Mouse (Mus musculus) adrenal gland, postnatal 0 days (tissue): ENCODE measurements around the gene Vmn1r202. TPM values are rescaled to one million over a fixed set of nuclear protein-coding genes. Genes with fewer than 3 reads are reported as not detected.

Experiments
- polyA plus RNA-seq: library from polyadenylated mRNA; unstranded; fragments of >200 nt; fragmentation: Nextera tagmentation; extraction: Ambion mirVana; gene quantifications from 2 replicates; pipeline ENCODE4 v1.2.1, GENCODE M21; 2015

Vmn1r202 gene
- not detected in 2 replicates for polyA plus RNA-seq

DNA sequence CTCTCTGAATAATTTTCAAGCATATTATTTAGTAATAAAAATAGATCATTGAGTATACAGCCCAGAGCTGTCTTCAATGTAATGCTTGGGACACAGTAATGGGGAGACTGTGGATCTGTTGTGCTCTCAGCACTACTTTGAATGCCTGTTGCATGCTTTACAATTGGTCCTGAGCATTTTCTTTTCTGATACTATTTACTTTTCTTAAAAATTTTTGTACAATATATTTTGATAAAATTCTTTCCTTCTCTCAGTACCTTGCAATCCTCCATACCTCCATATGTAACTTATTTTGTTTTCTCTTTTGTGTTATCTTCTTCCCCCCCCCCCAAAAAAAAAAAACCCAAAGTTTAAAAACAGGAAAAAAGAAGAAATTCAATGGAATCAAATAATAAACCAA lies at the start of gene Vmn1r202:
Gene Vmn1r202 (minus strand): TSS at position 101 of the 400 bp plus-strand sequence.

DNA sequence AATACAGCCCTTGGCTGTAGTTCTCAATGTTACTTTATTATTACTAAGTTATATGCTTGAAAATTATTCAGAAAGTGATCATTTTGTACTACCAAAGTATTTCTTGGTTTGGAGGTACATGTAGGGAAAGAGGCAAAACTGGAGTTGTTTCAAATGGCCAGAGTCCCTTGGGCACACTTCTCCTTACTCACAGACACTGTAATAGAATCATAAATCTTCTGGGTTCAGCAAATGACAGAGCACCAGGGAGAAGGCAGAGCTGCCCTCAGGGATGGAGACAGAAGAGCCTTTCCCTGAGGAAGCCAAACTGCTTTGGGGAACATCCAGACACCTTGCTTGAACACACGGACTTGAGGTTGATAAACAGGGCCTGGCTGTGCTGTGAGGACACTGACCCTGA lies 47.7 kb upstream of the Vmn1r202 start, which contains the start of gene Vmn1r204:
Gene Vmn1r204 (plus strand): TSS at position 301 of the 400 bp plus-strand sequence.

DNA sequence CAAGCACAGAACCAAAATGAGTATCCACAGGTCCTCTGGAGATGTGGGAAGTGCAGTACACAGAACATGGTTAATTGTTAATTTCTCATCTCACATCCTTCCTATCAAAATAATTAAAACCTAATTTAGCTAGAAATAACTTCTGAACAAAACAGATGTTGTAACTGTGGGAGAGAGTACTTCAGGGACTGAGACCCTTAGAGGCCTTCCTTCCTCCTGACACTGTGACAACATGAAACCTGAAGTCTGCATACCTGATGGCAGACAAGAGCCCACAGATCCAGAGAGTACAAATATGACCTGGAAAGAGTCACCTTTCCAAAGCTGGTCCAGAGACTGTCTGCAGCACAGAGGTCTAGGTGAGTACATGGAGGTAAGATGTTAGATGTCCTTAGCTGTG lies 12.6 kb upstream of the Vmn1r202 start, which contains the start of gene Vmn1r203:
Gene Vmn1r203 (plus strand): TSS at position 301 of the 400 bp plus-strand sequence.

GRCm38 (mm10) chr13:22471623-22472022 lies 33.6 kb downstream of the Vmn1r202 start, which contains the start of gene Vmn1r201:
Gene Vmn1r201 (plus strand): TSS chr13:22471923.

Other genes with a start within 250 kb of the Vmn1r202 start
- not detected in 2 replicates for gene Vmn1r195, start 234.9 kb downstream of the Vmn1r202 start, polyA plus RNA-seq
- gene Vmn1r196, start 215.5 kb downstream of the Vmn1r202 start, polyA plus RNA-seq = not detected in 2 replicates
- gene Vmn1r197, start 180.8 kb downstream of the Vmn1r202 start, polyA plus RNA-seq = not detected in 2 replicates
- gene Vmn1r198, start 155.0 kb downstream of the Vmn1r202 start, polyA plus RNA-seq = not detected in 2 replicates
- gene Vmn1r199, start 125.6 kb downstream of the Vmn1r202 start, polyA plus RNA-seq = not detected in 2 replicates
- not detected in 2 replicates for gene Vmn1r200, start 115.0 kb downstream of the Vmn1r202 start, polyA plus RNA-seq
- gene Vmn1r201, start 33.5 kb downstream of the Vmn1r202 start, polyA plus RNA-seq = not detected in 2 replicates
- not detected in 2 replicates for gene Vmn1r203, start 12.7 kb upstream of the Vmn1r202 start, polyA plus RNA-seq
- gene Vmn1r204, start 47.8 kb upstream of the Vmn1r202 start, polyA plus RNA-seq = not detected in 2 replicates
- gene Vmn1r205, start 87.6 kb upstream of the Vmn1r202 start, polyA plus RNA-seq = not detected in 2 replicates
- not detected in 2 replicates for gene Vmn1r206, start 118.9 kb upstream of the Vmn1r202 start, polyA plus RNA-seq
- not detected in 2 replicates for gene Vmn1r207-ps, start 224.2 kb upstream of the Vmn1r202 start, polyA plus RNA-seq